Mouse (Mus musculus): Measurements from ENCODE around the gene Tent5a.
A peak's percentile ranks its signal among the peaks of the same experiment; 100 is the strongest.

Tent5a gene

DNA sequence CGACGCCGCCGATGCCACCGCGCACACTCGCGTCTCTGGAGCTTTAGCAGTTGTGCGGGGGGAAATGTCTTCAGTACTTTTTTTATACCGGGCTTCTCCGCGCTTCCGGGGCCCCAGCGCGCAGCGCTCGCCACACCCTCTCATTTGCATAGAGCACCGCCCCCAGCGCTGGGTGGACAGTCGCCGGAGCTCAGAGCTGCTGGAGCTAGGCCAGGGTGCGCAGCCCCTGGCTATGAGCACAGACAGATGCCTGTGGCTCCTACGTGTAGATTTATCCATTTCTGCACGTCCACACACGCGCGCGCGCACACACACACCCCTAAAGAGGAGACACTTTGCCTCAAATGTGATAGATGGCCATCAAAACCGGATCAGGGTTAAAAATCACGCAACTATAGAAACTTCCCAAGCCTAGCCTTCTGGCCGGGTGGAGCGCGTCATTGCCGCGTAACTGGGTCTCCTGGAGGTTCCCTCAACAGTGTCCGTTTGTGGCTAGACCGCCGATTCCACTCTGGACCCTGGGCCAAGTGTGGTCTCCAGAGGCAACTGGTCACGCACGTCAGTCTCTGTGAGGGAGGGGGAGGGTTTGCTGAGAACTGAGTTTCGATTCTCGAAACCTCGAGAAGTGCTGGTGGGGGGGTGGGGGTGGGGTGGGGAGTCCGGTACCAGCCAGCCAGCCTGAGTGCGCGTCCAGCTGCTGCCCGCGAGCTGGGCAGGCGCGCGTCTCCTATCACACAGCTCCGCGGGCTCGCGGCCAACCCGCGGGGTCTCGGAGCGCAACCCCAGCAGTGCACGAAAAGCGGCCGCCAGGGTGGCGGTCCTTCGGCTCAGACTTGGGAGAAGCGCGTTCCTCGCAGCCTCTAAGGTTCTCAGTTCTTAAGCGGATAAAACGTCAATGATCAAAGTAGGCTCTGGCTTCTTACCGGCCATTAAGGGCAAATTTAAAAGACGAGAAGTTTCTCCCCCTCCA lies at the start of gene Tent5a:
Gene Tent5a (minus strand): TSS at position 107 of the 970 bp plus-strand sequence.
- DNase-seq (ENCODE audit: inconsistent age in 2 of 2, low spot score in 1 of 2) = peak; percentile 89 to 96

DNA sequence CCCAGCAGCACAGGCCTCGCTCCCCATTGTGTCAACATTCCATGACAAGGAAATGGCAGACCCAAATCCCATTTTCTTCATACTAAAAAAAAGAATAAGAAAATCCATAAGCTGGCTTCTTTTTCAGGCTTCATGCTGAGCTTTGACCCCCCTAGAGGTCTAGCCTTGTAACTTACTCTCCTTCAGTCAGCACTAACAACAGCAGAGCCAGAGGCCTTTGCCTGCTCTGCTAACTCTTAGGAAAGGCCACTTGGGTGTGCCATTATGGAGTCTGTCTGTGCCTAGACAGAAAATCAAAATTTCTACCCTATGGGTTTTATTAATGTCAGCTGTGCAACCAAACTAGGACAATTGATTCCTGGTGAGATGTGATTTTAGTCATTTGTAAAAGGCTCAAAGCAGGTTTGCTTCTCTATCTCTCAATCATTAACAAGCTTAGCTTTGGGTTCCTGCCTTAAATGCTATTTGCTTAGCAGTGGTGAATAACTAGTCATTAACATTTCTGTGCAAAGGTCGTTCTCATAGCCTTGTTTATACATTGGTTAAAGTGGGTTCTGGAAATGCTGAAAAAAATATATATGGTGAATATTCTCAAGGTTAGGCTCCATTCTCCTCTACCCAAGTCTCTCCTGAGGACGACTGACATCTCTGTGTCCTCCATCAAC lies 49.6 kb upstream of the Tent5a start:
- no peak for DNase-seq (ENCODE audit: inconsistent age in 2 of 2, low spot score in 1 of 2)

DNA sequence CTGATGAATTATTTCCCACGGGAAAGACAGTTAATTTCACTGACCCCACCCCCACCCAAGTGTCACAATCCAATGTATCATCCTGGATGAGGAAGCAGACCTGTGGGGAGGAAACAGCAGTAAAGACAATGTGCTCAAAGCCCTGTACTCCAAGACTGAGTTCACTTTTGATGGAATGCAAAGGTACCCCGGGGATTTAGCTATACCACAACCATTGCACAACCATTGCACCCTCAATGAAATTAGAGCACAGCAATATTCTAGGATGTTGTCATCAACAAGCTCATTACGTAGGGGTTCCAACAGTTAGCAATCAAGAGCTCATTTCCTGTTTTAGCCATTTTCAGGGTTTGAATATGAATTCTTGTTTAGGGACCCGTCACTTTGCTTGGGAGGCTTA lies 48.0 kb upstream of the Tent5a start:
- DNase-seq (ENCODE audit: inconsistent age in 2 of 2, low spot score in 1 of 2) = no peak

DNA sequence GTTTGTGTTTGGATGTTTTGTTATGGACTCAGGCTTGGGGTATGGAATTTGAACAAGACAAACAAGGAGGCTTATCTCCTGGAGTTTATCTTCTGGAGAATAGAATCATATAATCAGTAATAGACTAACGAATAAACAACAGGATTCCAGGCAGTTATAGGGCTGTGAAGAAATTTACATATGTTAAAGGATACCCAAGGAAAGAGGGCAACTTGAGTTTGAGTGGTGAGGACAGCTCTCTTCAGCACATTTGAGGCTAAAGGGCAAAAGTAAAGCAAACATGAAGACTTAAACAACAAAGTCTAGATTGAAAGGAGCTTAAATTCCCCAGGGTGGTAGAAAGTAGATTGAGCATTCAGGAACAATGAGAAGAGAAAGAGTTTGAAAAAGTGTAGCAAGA lies 44.9 kb upstream of the Tent5a start:
- no peak for DNase-seq (ENCODE audit: inconsistent age in 2 of 2, low spot score in 1 of 2)

DNA sequence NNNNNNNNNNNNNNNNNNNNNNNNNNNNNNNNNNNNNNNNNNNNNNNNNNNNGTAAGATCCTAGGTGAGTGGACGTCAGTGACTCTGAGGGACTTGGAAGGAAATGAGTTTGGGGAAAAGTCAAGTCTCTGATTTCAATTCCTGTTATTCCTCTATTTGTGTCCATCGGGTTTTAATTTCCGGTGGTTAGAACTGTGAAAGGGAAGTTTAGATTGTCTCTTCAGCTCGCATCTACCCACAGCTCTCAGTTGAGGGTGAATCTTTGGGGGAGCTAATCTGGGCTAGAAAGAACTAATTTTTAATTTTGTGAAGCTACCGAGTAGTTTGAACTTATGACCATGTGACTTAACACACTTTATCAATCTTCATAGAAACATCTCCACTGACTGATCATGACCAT lies 42.4 kb upstream of the Tent5a start:
- DNase-seq (ENCODE audit: inconsistent age in 2 of 2, low spot score in 1 of 2) = peak in 1 of 2 experiments; percentile 40

DNA sequence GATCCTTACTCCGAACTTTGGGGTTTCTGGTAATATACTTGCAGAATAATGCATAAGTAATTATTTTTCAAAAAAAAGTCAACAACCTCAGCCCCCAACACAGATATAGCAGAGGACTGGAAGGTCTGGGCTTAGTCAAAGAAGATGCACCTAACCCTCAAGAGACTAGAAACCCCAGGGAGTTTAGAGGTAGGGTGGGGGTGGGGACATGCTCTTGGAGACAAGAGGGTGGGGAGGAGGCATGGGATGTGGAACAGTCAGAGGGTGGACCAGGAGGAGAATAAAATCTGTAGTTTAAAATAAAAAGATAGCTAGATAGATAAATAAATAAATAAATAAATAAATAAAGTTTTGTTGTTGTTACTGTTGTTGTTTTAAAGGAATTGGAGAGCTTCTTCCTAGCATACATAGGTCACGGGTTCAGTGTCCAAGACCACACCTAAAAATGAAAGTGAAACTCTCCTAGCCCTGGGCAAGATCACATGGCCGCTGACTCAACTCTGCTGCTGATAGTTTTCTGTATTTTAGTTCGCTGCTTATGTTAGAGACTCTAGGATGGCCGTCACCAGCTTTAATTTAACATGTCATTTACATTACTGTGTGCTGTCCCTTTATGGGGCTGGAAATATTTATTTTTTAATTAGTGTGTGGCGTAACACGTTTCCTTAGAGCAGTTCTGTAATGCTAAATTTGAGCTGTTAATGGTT lies 30.2 kb upstream of the Tent5a start:
- DNase-seq (ENCODE audit: inconsistent age in 2 of 2, low spot score in 1 of 2) = no peak

DNA sequence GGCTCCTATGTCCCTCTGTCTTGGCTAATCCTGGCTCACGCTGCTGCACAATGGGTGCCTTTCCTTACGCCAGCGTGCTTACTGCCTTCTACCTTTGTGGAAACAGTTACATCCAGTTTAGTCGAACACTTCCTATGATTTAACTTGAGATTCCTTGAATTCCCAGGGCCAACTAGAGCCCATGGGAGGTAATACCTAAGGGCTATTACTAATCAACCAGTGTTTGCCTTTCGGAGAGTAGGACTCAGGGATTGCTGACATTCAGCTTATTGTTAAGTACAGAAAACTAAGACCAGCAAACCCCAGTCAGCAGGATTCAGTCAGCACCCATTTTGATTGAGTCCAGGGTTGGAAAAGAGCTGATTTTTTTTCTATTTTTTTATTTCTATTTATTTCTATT lies 28.4 kb upstream of the Tent5a start:
- no peak for DNase-seq (ENCODE audit: inconsistent age in 2 of 2, low spot score in 1 of 2)

DNA sequence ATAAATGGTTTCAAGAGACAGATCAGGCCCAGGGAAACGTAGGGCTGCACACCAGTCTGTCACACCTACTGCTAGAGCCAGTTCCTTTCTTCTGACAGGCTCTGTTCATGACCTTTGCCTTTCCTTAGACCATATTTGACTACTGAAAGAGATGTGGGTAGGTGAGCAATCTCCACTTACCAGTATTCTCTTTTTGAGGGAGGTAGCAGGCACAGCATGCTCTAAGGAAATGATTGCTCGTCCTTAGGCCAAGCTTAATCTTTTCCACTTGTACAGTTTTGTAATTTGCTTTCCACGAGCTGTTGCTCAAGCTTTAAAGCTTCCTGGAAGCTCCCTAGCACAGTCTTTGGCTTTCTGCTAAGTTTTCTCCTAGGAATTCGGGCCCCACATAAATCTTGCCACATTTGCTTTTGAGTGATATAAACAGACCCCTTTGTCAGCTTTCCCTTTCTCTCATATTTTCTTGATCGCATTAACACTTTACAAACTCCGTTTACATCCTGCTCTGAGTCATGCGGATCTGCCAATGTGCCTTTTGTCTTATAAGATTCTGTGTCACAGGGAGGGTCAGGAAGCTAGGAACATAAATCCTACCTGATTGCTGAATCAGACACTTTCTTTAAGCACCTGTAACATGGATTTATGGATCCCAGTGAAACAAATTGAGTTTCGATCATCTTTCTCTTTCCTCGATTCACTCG lies 20.8 kb upstream of the Tent5a start:
- DNase-seq (ENCODE audit: inconsistent age in 2 of 2, low spot score in 1 of 2) = peak in 1 of 2 experiments; percentile 47

DNA sequence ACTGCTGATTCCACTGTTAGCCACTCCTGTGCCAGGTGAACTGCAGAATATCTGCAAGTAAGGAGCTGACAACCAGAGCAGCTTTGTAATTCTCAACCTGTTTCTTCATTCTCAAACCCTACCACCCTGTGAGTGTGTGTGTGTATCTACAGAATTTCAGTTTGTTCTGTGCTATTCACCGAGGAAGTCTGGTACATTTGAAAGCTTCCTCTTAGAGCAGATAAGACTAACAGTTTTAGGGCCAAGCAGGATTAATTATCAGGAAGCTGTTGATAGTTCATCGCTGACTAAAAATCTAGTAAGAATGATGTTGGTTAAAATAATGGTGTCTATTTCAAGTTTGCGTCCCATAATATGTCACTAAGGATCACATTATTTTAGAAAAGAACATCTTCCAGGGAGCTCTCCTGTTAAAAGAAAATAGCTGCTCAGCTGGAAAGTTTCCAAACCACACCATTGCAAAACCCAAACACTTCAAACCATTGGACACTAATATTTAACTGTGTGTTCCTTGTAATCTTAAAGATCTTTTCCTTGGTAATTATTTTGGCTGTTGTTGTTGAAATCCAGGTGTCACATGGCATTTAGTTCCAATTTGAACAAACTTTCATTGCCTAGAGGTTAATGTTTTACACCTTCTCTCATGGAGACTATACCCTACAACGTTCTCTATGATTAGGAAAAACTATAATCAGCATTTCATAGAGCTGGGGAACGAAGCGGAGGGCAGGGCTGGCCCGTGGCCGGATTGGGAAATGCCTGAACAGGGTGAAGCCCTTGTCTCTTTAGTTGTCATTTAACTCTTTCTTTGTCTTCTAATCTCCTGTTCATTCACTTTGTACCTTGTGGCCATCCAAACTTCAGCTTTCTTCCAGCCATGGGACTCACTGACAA lies 16.0 kb upstream of the Tent5a start:
- peak in 1 of 2 experiments; percentile 55 for DNase-seq (ENCODE audit: inconsistent age in 2 of 2, low spot score in 1 of 2)

DNA sequence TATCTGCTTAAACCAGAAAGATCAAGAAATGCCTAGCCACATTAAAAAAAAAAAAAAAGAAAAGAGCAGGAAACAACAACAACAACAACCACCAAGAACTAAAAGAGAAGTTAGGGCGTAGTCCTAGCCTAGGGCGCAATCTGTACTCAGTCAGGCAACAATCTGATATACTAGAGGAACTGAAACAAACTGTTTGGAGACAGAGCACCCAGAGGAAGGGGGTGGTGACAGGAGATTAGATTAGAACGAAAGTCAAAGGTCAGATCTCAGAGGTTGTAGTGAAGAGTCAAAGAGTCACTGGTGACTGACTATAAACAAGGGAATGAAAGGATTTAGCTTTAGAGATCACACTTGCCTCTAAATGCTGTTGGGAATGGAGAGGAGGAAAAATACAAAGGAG lies 13.2 kb upstream of the Tent5a start:
- DNase-seq (ENCODE audit: inconsistent age in 2 of 2, low spot score in 1 of 2) = no peak

DNA sequence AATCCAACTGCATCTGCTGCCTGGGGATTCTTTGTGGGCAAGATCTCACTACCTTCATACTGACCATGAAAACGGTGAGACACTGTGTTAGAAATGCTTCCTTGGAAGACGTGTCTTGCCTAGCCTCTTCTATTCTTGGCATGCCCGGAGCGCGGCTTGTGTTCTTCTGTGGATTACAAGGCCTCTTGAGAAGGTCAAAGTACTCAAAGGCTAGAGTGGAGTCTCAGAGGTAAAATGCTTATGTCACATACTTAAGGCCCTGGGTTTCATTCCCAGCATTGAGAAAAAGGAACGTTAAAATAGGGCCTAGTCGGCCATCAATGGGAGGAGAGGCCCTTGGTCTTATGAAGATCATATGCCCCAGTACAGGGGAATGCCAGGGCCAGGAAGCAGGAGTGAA lies 8.9 kb upstream of the Tent5a start:
- no peak for DNase-seq (ENCODE audit: inconsistent age in 2 of 2, low spot score in 1 of 2)

DNA sequence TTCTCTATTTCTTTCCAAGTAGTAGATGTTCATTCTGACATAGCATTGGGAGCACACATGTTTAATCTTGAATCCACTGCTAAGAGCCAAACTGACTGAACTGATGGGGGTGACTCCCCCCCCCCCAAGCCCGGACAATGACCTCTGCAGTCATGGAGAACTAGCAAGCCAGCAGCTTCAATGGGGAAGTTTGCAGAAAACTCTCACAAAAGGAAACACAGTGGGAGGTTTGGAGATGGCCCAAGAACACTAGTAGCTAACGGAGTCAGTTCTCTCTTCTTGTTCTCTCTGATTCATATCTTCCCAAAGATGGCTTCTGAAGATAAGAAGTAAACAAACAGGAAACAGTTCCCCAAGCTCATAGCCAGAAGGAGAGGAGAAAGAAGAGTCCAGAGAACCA lies 4.4 kb upstream of the Tent5a start:
- DNase-seq (ENCODE audit: inconsistent age in 2 of 2, low spot score in 1 of 2) = no peak

DNA sequence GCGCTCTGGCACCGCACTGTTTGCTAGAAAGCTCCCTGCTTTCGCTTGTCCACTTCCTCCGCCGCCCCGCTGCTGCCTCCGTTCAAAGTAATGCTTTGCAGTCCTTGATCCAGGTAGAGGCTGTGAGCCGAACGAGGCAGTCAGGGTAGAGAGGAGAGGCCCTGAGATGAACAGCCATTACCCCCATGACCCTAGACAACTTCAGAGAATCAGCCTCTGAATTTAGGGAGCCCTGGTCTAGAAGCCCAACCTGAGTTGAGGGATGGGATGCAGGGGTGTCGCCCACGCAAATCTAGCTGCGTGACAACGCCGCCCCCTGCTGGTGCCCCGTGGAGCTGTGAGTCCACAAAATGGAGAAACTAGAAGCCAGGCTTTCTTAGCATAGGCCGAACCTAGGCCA lies 1.1 kb upstream of the Tent5a start:
- peak; percentile 88 to 99 for DNase-seq (ENCODE audit: inconsistent age in 2 of 2, low spot score in 1 of 2)

DNA sequence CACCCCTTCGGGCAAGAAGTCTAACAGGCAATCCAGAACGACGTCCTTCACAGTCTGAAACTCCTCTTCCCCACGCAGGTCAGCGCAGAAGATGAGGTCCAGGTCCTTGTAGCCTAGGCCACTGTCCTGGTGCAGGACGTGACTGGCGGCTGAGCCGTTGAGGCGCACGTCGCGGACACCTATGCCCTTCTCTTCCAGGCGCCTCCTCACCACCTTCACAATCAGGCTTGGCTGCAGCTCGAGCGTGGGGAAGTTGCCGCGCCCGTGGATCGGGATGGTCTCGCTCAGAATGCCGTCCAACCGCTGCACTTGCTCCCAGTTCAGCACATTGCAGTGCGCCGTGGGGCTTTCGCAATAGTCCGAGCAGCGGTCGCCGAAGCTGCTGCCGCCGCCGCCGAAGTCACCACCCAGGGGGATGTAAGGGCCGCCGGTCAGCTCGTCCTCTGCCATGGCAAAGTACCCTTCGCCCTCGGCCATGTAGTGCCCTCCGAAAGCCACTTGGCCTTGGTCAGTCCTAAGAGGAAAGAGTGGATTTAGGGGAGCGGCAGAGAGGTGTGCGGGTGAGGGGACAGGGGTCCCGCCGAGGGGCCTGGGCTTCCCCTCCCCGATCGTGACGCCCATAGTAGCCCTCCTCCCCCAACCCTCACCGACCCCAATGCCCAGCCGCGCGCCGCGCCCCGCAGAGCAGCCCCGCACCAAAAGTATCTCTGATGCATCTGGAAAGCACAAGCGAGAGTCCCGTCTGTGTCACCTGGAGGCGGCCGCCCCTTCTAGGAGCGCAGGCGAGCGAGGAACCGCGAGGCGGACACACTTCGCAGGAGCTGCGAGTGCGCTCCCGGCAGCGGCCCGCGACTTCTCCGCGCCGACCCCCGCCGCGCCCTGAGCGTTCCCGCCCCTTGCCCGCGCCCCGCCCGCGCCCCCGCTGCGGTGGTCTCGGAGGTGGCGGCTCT lies 581 bp downstream of the Tent5a start:
- DNase-seq (ENCODE audit: inconsistent age in 2 of 2, low spot score in 1 of 2) = peak; percentile 62 to 90

DNA sequence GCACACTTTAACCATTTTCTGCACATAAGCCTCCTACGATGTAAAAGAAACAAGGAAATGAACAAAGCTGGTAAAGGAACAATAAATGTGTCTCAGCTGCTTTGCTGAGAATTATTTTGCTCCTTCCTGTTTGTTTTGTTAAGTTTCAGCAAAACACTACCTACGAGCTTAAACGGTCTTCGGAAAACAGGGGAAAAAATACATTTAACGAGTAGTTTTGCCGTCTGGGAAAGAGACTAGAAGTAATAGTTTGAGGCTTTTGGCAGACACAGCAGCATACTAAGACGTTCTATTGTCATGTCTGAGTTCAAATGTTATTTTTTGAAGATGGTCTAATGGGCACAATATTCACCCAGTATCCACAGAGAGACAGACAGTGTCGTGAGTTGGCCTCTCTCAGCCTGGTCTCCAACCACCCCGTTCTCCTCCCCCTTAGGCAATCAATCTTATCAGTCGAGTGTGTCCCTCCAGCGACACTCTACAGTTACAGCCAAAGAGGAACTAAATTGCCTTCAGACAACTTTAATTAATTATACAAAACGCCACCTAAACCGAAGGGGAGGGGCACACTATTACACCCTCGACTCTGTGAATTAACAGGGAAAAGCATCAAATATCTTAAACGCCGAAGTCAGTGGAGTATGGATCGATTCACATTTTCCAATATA lies 1.8 kb downstream of the Tent5a start:
- DNase-seq (ENCODE audit: inconsistent age in 2 of 2, low spot score in 1 of 2) = peak in 1 of 2 experiments; percentile 70

DNA sequence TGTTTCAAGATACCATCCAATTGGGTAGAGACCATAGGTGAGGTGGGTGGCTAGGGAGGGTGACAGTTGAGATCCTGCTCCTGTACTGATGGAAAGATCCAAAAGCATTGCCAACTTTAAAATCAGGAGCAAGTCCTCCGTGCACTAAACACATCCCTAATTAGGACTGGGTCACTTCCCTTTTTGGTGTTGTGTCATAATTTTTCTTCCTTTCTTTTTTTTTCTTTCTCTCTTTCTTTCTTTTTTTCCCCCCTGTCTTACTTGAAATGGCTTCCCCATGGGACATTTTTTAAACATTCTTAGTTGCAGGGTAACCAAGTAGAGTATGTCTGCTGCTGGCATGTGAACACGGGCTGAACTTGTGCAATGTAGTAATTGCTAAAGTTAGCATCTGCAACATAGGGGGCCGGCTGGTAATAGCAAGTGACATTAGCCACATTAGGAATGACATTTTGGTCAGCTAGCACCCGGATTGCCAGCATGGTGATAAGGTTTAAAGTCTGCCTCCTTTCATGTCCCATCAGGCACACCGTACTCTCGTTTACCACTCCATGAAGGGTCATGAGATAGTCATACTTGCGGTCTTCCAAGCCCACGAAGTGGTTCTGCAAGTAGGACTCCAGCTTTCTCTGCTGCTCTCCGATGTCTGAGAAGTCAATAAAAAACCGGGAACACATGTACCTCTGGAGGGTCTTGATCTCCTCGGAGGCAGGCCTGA lies 2.8 kb downstream of the Tent5a start:
- peak in 1 of 2 experiments; percentile 52 for DNase-seq (ENCODE audit: inconsistent age in 2 of 2, low spot score in 1 of 2)

DNA sequence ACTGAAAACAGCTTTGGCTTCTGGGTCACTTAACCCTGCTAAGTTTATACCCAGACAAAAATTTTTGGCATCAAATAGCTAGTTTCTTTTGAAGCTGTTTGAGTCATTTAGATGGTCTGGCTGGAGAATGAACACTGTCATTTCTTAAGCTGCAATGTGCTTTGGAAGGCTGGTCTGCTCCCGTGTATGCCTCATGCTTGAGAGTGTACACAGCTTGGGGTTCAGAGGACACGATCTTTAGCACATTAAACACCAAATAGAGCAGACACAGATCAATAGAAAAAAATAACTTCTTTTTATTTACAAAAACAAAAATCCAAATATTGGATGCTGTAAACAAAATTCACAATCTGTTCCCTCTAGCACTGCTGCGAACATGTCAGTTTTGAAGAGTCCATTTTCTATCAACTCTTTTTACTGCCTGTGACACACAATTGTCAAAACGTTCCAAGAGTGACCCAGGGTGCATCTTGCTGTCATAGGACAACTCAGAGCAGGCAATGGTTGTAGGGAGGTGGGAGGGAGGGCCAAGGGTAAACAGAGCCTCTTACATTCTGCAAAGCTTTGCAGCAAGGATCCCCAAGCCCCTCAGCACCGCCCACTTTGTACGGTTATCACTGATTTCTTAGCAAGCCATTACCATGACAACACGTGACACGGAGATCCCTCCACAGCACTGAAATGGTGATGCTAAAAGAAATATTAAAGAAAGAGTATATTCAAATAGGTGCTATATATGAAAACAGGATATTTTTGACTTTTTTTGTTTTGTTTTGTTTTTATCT lies 6.8 kb downstream of the Tent5a start:
- DNase-seq (ENCODE audit: inconsistent age in 2 of 2, low spot score in 1 of 2) = no peak
